17 mouse cellular contexts compared by ENCODE assay signal in genomic region chr15:81216906-81217653, GRCm38 (mm10). TPM values are rescaled to one million over a fixed set of nuclear protein-coding genes. Genes with fewer than 3 reads are reported as not detected.
DNase-seq lines count a peak whose midpoint lies in the region; ATAC-seq and TF ChIP-seq lines count a peak whose summit lies in the region.
"Had no signal": no experiment of that assay in that cellular context is flagged by ENCODE, and none has a peak within 500 bp of the region (broad histone marks: within the 10 kb centered on the region; RNA-seq: fewer than 3 reads in every experiment).

No protein-coding gene starts in this region.

- no peaks in the 10 kb centered on the region for H3K36me3 ChIP-seq in liver, postnatal 0 days (replicated peaks; ENCODE audit: insufficient read depth, low read length)
- no peaks in the 10 kb centered on the region for H3K36me3 ChIP-seq in forebrain, embryonic 16.5 days (ENCODE audit: control insufficient read depth, insufficient read depth)
- H3K36me3 ChIP-seq: hindbrain, embryonic 12.5 days; midbrain, embryonic 10.5 days had no signal

- no peak for ATAC-seq in liver, postnatal 0 days
- ATAC-seq in forebrain, embryonic 16.5 days: no peak

- H3K4me1 ChIP-seq in liver, postnatal 0 days (ENCODE audit: insufficient read depth): no peaks in the 10 kb centered on the region
- no peaks in the 10 kb centered on the region for H3K4me1 ChIP-seq in forebrain, embryonic 16.5 days (replicated peaks; ENCODE audit: control insufficient read depth, insufficient read depth, low read length)
- H3K4me1 ChIP-seq: hindbrain, embryonic 12.5 days; midbrain, embryonic 10.5 days had no signal

- TF ChIP-seq EP300 in liver, postnatal 0 days (IDR thresholded peaks at IDR 0.05; ENCODE audit: low read depth): no peak

- H3K4me2 ChIP-seq in liver, postnatal 0 days (ENCODE audit: low read depth, low read length): no peak overlapping the region
- no peak overlapping the region for H3K4me2 ChIP-seq in forebrain, embryonic 16.5 days (ENCODE audit: low read length)
- H3K4me2 ChIP-seq: hindbrain, embryonic 12.5 days; liver, embryonic 11.5 days had no signal

- no peak overlapping the region for H3K9ac ChIP-seq in liver, postnatal 0 days (replicated peaks)
- no peak overlapping the region for H3K9ac ChIP-seq in forebrain, embryonic 16.5 days (replicated peaks; ENCODE audit: low read depth, low read length)
- H3K9ac ChIP-seq: hindbrain, embryonic 12.5 days had no signal

- H3K27ac ChIP-seq in layer of hippocampus, adult 2 months: peak overlapping the region; percentile 64
- no peak overlapping the region for H3K27ac ChIP-seq in liver, postnatal 0 days (ENCODE audit: low read depth)
- H3K27ac ChIP-seq in forebrain, embryonic 16.5 days (ENCODE audit: low read length): no peak overlapping the region
- H3K27ac ChIP-seq: hindbrain, embryonic 12.5 days; midbrain, embryonic 10.5 days had no signal

- peak; percentile 87 for DNase-seq in right cerebral cortex, adult 18-20 months
- no peak for DNase-seq in right cerebral cortex, postnatal 4 days
- peak; percentile 65 to 84 for DNase-seq in layer of hippocampus, adult 2 months (ENCODE audit: low spot score in 2 of 2)
- peak; percentile 60 to 92 for DNase-seq in left cerebral cortex, postnatal 25 days (ENCODE audit: low spot score in 2 of 2)
- no peak for DNase-seq in liver, postnatal 0 days
- DNase-seq in embryo, embryonic 11 days: no peak
- DNase-seq: cerebellum, adult 9-11 months; kidney, adult 11 months; lung, postnatal 14 days had no signal

- TF ChIP-seq CTCF in layer of hippocampus, adult 2 months (conservative IDR thresholded peaks at IDR 0.05): no peak
- TF ChIP-seq CTCF in liver, postnatal 0 days (IDR thresholded peaks at IDR 0.05; ENCODE audit: low read depth): no peak

- intact Hi-C loops in left cerebral cortex, postnatal 25 days (cut with DNase I): no loop called here

- no peaks in the 10 kb centered on the region for H3K27me3 ChIP-seq in liver, postnatal 0 days (ENCODE audit: insufficient read depth, low read length)
- H3K27me3 ChIP-seq in forebrain, embryonic 16.5 days (replicated peaks; ENCODE audit: control insufficient read depth, insufficient read depth, low read length): no peaks in the 10 kb centered on the region
- H3K27me3 ChIP-seq: CH12.LX; hindbrain, embryonic 12.5 days had no signal

- H3K9me3 ChIP-seq in liver, postnatal 0 days (ENCODE audit: low read length): no peaks in the 10 kb centered on the region
- no peaks in the 10 kb centered on the region for H3K9me3 ChIP-seq in forebrain, embryonic 16.5 days (ENCODE audit: control insufficient read depth, low read length)
- H3K9me3 ChIP-seq: hindbrain, embryonic 12.5 days had no signal

- H3K4me3 ChIP-seq in layer of hippocampus, adult 2 months: no peak overlapping the region; the same call in 1 of the 2 replicates
- H3K4me3 ChIP-seq in liver, postnatal 0 days (ENCODE audit: low read depth, low read length): no peak overlapping the region
- H3K4me3 ChIP-seq in forebrain, embryonic 16.5 days (replicated peaks; ENCODE audit: low read length): no peak overlapping the region
- H3K4me3 ChIP-seq: erythroblast, embryonic 14.5 days; hindbrain, embryonic 12.5 days; midbrain, embryonic 10.5 days had no signal

- WGBS in liver, postnatal 0 days (ENCODE audit: insufficient replicate concordance): 77% methylated on average over 19 of the region's 19 CpGs
- WGBS in forebrain, embryonic 16.5 days: 82% methylated on average over 19 of the region's 19 CpGs

RNA-seq across cellular contexts. Expression of gene Mchr1, which starts 18.2 kb away (rescaled TPM):
- total RNA-seq in layer of hippocampus, adult 2 months (2021): 10 to 100 TPM; 24.6 to 24.9 TPM
- 10 to 100 TPM; 21.5 to 26.7 TPM for total RNA-seq in left cerebral cortex, postnatal 25 days (2021)
- 0.12 and 0.17 TPM in 2 replicates for polyA plus RNA-seq in liver, postnatal 0 days (2015; fragmentation: Nextera tagmentation; extraction: Ambion mirVana)
- 1.2 and 2.3 TPM in 2 replicates for polyA plus RNA-seq in forebrain, embryonic 16.5 days (2015; fragmentation: Nextera tagmentation; extraction: Ambion mirVana)
- total RNA-seq: CH12.LX had no signal
- polyA plus RNA-seq: erythroblast, embryonic 14.5 days; heart, embryonic 14.5 days; spleen, adult 2 months had no signal

RNA-seq across cellular contexts. Expression of gene Mrtfa, which starts 26.5 kb away (rescaled TPM):
- total RNA-seq in layer of hippocampus, adult 2 months (2021): 100 to 1,000 TPM; 109 to 115 TPM
- 10 to 100 TPM; 65.0 to 71.8 TPM for total RNA-seq in left cerebral cortex, postnatal 25 days (2021)
- 4.3 and 4.5 TPM in 2 replicates for polyA plus RNA-seq in liver, postnatal 0 days (2015; fragmentation: Nextera tagmentation; extraction: Ambion mirVana)
- 22.0 and 28.3 TPM in 2 replicates for polyA plus RNA-seq in forebrain, embryonic 16.5 days (2015; fragmentation: Nextera tagmentation; extraction: Ambion mirVana)

Comparison
In these comparisons a context has a peak if more than half of its experiments do, and no peak if none do; other contexts are left out.
1. DNase-seq: peak in right cerebral cortex, adult 18-20 months (single experiment), layer of hippocampus, adult 2 months (2 of 2) and left cerebral cortex, postnatal 25 days (2 of 2); none in right cerebral cortex, postnatal 4 days (single experiment), liver, postnatal 0 days (single experiment) and embryo, embryonic 11 days (single experiment).